Mouse (Mus musculus) kidney, postnatal 14 days (tissue): ENCODE measurements around the gene Dock6.

Experiments used
- DNase-seq: peaks from one replicate; pipeline ENCODE4 v3.0.0; 2022; ENCODE audit warnings: mixed read lengths

Dock6 gene

DNA sequence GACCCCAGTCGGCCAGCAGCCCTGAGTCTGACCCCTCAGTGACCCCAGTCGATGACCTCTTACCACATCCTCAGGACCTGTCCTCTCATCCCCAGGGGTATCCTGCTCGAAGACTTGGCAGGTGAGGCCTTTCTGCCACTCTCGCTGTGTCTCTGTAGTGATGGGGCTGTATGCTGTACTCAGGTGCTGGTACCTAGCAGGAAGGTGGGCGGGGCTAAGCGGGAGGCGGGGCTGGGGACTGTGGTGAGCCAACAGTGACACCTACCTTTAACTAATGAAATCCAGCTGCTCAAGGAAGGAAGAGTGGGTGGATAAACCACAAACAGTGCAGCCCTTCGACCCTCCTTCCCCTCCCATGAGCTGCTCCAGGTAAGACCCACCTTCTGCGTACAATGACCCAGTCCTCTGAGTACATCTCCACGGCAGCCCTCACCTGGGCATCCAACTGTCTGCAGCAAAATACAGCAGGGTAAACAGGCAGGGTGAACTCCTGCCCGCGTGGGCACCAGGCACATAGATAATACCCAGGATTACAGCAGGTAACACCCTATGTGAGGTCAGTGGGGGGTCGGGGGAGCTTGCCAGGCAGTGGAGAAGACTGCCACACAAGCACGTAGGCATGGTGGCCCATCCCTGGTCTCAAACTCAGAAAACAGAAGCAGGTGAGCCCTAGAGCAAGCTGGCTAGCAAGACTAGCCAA is 6.9 kb downstream of the Dock6 start:
- DNase-seq: peak; percentile 52

DNA sequence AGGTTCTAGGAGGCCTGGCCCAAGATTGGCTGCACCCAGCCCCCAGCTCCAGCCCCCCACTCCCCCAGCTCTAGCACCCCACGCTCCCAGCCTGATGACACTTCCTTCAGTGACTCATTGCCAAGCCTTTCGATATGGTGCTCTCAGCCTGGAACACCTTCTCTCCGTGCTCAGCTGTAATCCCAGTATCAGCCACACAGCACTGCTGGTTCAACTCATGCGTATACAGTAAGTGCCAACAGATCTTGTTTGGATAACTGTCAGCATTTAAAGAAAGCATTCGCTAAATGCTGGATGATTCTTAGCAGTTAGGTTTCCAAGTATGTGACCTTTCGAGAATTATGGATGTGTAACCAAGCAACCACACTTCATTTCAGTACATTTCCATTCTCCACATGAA is 9.3 kb downstream of the Dock6 start:
- no peak for DNase-seq

DNA sequence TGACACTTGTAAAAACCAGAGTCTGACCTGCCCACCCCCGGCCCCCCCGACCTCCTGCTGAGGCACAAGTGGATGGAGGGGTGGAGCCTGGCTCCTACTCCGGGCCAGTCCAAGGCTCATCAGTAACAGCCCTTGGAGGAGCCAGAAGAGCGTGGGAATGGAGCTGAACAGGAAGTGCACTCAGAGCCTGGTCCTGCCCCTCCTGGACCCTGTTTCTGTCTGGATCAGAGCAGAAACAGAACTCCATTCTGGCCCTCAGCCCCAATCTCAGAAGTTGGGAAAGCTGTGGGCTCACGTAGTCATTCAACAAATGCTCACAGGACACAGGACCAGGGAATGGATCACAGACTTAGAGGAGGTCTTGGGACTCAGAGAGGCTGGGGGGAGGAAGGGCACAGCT is 10.0 kb downstream of the Dock6 start:
- peak; percentile 77 for DNase-seq

DNA sequence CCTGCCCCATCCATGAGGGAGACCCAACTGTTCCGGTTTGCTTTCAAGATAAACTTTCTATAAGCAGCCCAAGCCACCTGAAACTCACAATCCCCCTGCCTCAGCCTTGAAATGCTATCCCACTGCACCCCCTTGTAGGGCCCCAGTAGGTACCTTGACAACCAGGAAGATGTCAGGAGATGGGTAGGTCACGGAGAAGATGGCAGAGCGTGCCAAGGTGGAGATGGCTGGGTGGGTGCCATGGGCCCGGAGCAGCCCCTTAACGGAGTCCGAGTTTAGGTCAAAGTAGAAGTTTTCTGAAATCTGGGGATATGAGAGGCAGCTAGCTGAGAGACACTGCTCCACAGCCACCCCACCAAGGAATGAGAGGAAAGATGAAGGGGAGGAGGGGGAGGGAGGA is 11.1 kb downstream of the Dock6 start:
- no peak for DNase-seq

DNA sequence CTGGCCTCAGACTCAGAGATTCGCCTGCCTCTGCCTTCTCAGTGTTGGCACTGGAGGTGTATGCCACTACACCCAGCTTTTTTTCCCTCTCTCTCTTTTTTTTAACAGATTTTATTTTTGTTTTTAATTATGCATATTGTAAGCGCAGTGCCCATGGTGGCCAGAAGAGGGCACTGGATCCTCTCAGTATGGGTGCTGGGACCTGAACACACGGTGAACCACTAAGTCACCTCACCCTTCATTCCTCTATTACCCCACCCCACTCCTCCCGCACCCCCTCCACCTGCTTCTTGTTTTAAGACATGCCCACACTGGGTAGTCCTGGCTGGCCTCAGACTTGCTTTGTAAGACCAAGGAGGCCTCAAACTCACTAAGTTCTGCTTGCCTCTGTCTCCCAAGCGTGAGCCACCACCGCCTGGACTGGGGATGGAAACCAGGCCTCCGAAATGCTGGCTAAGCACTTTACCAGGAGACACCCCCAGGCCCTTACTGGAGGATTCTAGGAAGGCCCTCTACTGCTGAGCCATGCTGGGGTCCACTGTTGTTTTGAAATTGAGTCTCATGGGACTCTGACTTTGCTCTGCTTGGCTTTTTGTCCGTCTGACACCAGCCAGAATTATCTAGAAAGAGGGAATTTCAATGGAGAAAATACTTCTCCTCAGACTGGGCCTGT is 12.2 kb downstream of the Dock6 start:
- peak; percentile 62 for DNase-seq

DNA sequence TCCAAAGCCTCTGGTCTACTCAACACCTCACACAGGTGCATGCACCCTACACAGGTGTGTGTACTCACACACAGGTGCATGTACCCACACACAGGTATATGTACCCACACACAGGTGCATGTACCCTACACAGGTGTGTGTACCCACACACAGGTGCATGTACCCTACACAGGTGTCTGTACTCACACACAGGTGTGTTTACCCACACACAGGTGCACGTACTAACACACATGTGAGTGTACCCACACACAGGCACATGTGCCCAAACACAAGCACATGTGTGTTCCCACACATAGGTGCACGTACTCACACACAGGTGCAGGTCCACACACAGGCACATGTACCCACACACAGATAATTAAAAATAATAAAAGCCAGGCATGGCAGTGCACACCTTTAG is 14.7 kb downstream of the Dock6 start:
- DNase-seq: no peak

- DNase-seq: peak; percentile 86
Measured at GRCm38 (mm10) chr9:21835258-21835912, 17.1 kb downstream of the Dock6 start, which contains the start of gene Angptl8. Gene Angptl8, plus strand, starts transcription at chr9:21835510.

GRCm38 (mm10) chr9:21831558-21832240 is 20.7 kb downstream of the Dock6 start:
- DNase-seq: no peak

DNA sequence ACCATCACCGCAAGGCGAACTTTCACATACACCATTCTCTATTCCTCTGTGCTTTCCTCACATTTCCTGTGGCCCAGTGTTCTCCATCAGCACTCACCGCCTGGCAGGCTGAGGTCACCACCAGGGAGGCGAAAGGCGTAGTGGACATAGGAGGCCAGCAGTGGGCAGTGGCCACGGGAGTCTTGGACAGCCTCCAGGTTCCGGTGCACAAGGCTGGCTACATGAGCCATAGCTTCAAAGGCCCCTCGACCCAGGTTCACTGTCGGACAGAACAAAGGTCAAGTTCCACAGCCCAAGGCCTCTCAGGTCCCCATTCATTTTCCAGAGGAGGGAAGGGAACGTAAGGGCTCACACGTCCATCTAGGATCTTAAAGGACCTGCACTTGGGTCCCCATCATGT is 21.5 kb downstream of the Dock6 start:
- peak; percentile 79 for DNase-seq

- no peak for DNase-seq
Measured at GRCm38 (mm10) chr9:21830461-21830850, 22.0 kb downstream of the Dock6 start.

GRCm38 (mm10) chr9:21829834-21830460 is 22.5 kb downstream of the Dock6 start:
- no peak for DNase-seq

- no peak for DNase-seq
Measured at GRCm38 (mm10) chr9:21824366-21824765, 28.1 kb downstream of the Dock6 start.

- DNase-seq: no peak
Measured at GRCm38 (mm10) chr9:21823957-21824356, 28.5 kb downstream of the Dock6 start.

DNA sequence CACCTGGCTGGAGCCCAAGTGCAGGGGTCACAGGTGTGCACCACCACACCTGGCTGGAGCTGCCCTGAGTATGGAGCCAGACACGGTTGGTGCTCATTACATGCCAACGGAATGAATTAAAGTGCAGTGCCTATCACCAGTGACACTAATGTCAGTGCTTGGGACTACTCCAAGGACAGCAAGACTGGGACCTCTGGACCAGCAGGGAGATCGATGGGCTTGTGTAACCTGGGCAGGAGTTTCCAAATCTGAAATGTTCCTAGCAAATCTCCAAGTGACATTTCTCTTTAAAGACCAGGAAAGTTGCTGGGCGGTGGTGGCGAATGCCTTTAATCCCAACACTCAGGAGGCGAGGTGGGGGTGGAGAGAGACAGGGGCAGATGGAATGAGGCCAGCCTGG is 29.7 kb downstream of the Dock6 start:
- no peak for DNase-seq

GRCm38 (mm10) chr9:21820183-21820582 is 32.3 kb downstream of the Dock6 start:
- DNase-seq: no peak

DNA sequence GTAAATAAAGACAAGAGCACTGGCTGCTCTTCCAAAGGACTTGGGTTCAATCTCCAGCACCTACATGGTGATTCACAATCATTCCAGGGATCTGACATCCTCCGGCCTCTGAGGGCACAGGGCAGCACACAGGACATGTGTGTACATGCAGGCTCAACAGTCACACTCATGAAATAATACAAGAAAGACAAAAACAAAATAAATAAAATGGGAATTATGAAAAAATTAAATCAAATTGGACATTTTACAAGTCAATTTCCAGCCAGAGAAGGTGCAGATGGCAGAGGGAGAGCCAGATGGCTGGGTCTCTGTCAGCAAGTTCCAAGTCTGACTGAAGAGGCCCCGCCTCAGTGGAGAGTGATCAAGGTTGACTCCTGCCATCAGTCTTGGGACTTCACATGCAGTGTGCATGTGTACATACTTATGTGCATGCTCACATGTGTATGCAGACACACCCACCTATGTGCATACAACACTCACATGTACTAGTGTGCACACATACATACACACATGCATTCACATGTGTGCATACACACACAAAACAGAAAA is 33.2 kb downstream of the Dock6 start:
- DNase-seq: no peak

- DNase-seq: no peak
Measured at GRCm38 (mm10) chr9:21818561-21818960, 33.9 kb downstream of the Dock6 start.

DNA sequence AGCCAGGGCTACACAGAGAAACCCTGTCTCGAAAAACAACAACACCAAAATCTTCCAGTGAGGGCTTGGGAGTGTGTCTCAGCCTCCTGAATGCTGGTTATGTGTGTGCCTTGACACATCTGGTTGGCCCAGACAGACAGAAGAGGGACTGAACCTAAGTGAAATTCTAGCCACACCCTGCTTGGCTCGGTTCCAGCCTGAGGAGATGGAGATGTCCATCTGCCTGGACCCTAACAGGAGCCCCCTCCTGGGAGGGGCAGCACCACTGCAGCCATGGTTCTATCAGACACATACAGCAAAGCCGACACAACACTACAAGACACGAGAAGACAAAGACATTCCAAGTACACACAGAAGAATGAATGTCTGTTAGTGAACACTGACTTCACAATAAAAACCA is 34.3 kb downstream of the Dock6 start:
- DNase-seq: no peak

DNA sequence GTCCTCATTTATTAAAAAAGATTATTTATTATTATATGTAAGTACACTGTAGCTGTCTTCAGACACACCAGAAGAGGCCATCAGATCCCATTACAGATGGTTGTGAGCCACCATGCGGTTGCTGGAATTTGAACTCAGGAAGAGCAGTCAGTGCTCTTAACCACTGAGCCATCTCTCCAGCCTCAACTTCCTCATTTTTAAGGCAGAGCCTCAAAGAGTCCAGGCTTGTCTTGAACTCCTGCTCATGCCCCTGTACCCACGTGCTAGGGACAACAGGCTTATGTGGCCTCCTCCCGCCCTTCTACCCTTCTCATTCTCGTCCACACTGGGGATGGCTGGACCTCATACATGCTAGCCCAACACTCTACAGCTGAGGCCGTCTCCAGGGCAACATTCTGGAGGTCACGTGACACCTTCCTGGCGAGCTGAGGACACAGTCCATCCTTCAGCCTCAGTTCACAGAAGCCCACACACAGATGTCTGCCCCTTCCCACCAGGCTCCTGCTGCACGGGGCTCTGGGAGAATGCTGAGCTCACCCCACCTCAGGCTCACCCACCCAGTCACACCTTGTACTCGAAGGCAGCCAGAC is 35.6 kb downstream of the Dock6 start:
- DNase-seq: no peak

- no peak for DNase-seq
Measured at GRCm38 (mm10) chr9:21811170-21811569, 41.3 kb downstream of the Dock6 start.

DNA sequence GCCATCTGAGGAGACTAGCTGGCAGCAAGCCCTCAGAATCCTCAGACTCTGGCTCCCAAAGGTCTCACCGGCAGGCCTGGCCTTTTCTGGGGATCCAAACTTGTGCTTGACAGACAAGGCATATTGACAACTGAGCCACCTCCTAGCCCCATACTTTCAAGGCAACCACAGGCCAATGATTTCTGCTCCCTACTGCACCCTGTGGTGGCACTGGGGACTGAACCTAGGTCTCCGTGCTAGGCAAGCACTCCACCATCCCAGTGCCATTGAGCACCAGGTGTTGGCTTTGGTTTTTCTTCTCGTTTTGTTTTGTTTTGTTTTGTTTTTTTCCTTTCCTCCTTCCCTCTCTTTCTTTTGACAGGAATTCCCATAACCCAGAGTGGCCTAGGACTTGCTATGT is 43.9 kb downstream of the Dock6 start:
- DNase-seq: no peak

- DNase-seq: no peak
Measured at GRCm38 (mm10) chr9:21806976-21807375, 45.5 kb downstream of the Dock6 start.
